Mouse (Mus musculus) C2C12 (cell line): ENCODE measurements around the gene Mfsd4b1. TPM values are rescaled to one million over a fixed set of nuclear protein-coding genes. Genes with fewer than 3 reads are reported as not detected.

ENCODE experiments used
- H3K27me3 ChIP-seq: one replicate; pipeline ENCODE4 v1.6.1; 2011; ENCODE audit not compliant: control insufficient read depth, insufficient read depth, insufficient read length
- H3K36me3 ChIP-seq: one replicate; pipeline ENCODE4 v1.6.1; 2011; ENCODE audit not compliant: control insufficient read depth, insufficient read depth
- H3K4me3 ChIP-seq: one replicate; pipeline ENCODE4 v1.5.1; 2011; ENCODE audit warnings: mild to moderate bottlenecking, control low read depth; ENCODE audit not compliant: poor library complexity, insufficient read depth, severe bottlenecking
- H3K79me2 ChIP-seq: one replicate; pipeline ENCODE4 v1.6.1; 2011; ENCODE audit not compliant: control insufficient read depth, insufficient read depth
- H3K79me3 ChIP-seq: one replicate; pipeline ENCODE4 v1.6.1; 2011; ENCODE audit warnings: low read depth, control low read depth
- H3ac ChIP-seq: one replicate; pipeline ENCODE3; 2011; ENCODE audit warnings: low read depth; ENCODE audit not compliant: control insufficient read depth, insufficient read length
- CEBPB ChIP-seq: IDR thresholded peaks from one replicate; pipeline ENCODE4 v1.6.1; 2011; ENCODE audit warnings: low read depth, mild to moderate bottlenecking, control low read depth, moderate library complexity
- CTCF ChIP-seq: IDR thresholded peaks from one replicate; pipeline ENCODE4 v1.5.1; 2011; ENCODE audit not compliant: control insufficient read depth, insufficient read depth, insufficient read length
- FOSL1 ChIP-seq: IDR thresholded peaks from one replicate; pipeline ENCODE4 v1.8.0; 2011; ENCODE audit warnings: mild to moderate bottlenecking, low read length; ENCODE audit not compliant: poor library complexity, insufficient read depth, severe bottlenecking
- MAX ChIP-seq: IDR thresholded peaks from one replicate; pipeline ENCODE4 v1.6.1; 2011; ENCODE audit warnings: mild to moderate bottlenecking, control low read depth
- MYOD1 ChIP-seq: IDR thresholded peaks from one replicate; pipeline ENCODE4 v1.6.1; 2011; ENCODE audit warnings: low read depth; ENCODE audit not compliant: control insufficient read depth, insufficient read length
- MYOG ChIP-seq: IDR thresholded peaks from one replicate; pipeline ENCODE4 v1.6.1; 2011; ENCODE audit not compliant: control insufficient read depth, insufficient read length; ENCODE audit errors: extremely low read depth
- USF1 ChIP-seq: IDR thresholded peaks from one replicate; pipeline ENCODE4 v1.6.1; 2011; ENCODE audit warnings: low read depth, mild to moderate bottlenecking, control low read depth, moderate library complexity
- polyA plus RNA-seq: library from polyadenylated mRNA; unstranded; fragments of >200 nt; fragmentation: generic; extraction: Trizol; gene quantifications from one replicate; pipeline ENCODE4 v1.2.1, GENCODE M21; 2012; ENCODE audit warnings: missing spikeins

The Mfsd4b1 gene
- polyA plus RNA-seq, 1 experiment, result not detected

GRCm38 (mm10) chr10:39974982-39975381 lies 50.1 kb downstream of the Mfsd4b1 start:
- Histone ChIP-seq H3ac (no peak overlapping the region), H3K79me2 (no peaks in the 10 kb centered on the region), H3K27me3 (no peaks in the 10 kb centered on the region), H3K36me3 (no peaks in the 10 kb centered on the region), H3K4me3 (no peak overlapping the region), H3K79me3 (no peaks in the 10 kb centered on the region)
- no peak for TF ChIP-seq CTCF
- TF ChIP-seq MAX, result no peak
- TF ChIP-seq MYOD1, result no peak

- TF ChIP-seq USF1, result no peak
- TF ChIP-seq CTCF, result no peak
- no peak for TF ChIP-seq MYOD1
- TF ChIP-seq CEBPB, result no peak
- no peak for TF ChIP-seq MYOG
- no peak for TF ChIP-seq MAX
- no peak for TF ChIP-seq FOSL1
- no peak overlapping the region for H3K4me3 ChIP-seq
- no peaks in the 10 kb centered on the region for H3K79me2 ChIP-seq
These were observed 57.6 kb downstream of the Mfsd4b1 start for GRCm38 (mm10) chr10:39967512-39967911.

GRCm38 (mm10) chr10:39961906-39962305 lies 63.2 kb downstream of the Mfsd4b1 start:
- no peak overlapping the region for H3K4me3 ChIP-seq
- no peaks in the 10 kb centered on the region for H3K27me3 ChIP-seq
- H3K79me3 ChIP-seq, result no peaks in the 10 kb centered on the region
- TF ChIP-seq MYOG (no peak), MAX (no peak), USF1 (no peak), CTCF (no peak), FOSL1 (no peak), MYOD1 (no peak), CEBPB (no peak)
- H3ac ChIP-seq, result no peak overlapping the region
- no peaks in the 10 kb centered on the region for H3K36me3 ChIP-seq
- no peaks in the 10 kb centered on the region for H3K79me2 ChIP-seq

More at GRCm38 (mm10) chr10:39967512-39967911, 57.6 kb downstream of the Mfsd4b1 start:
- Histone ChIP-seq H3K27me3 (no peaks in the 10 kb centered on the region), H3ac (no peak overlapping the region), H3K79me3 (no peaks in the 10 kb centered on the region), H3K36me3 (no peaks in the 10 kb centered on the region)

- H3ac ChIP-seq, result no peak overlapping the region
- no peaks in the 10 kb centered on the region for H3K27me3 ChIP-seq
- H3K4me3 ChIP-seq, result no peak overlapping the region
- TF ChIP-seq CTCF (no peak), CEBPB (no peak), USF1 (no peak), MYOG (no peak)
- no peaks in the 10 kb centered on the region for H3K79me3 ChIP-seq
- H3K36me3 ChIP-seq, result no peaks in the 10 kb centered on the region
- H3K79me2 ChIP-seq, result no peaks in the 10 kb centered on the region
These were observed 64.6 kb downstream of the Mfsd4b1 start for GRCm38 (mm10) chr10:39960441-39960822.

GRCm38 (mm10) chr10:39959761-39960440 lies 65.2 kb downstream of the Mfsd4b1 start, which contains the start of gene Mfsd4b3:
TSS of gene Mfsd4b3 (minus strand) at chr10:39960153.
- H3K79me2 ChIP-seq, result no peaks in the 10 kb centered on the region
- no peaks in the 10 kb centered on the region for H3K79me3 ChIP-seq
- no peaks in the 10 kb centered on the region for H3K36me3 ChIP-seq
- peak within 1 kb of the TSS; percentile 26 for H3K4me3 ChIP-seq
- no peak for TF ChIP-seq MAX
- peak; percentile 88 for TF ChIP-seq CEBPB
- TF ChIP-seq FOSL1, result no peak
- peak; percentile 97 for TF ChIP-seq USF1
- peak within 1 kb of the TSS; percentile 33 for H3ac ChIP-seq
- H3K27me3 ChIP-seq, result no peaks in the 10 kb centered on the region

- Histone ChIP-seq H3K4me3 (no peak overlapping the region), H3K36me3 (no peaks in the 10 kb centered on the region), H3K79me2 (no peaks in the 10 kb centered on the region), H3K27me3 (no peaks in the 10 kb centered on the region), H3ac (no peak overlapping the region), H3K79me3 (no peaks in the 10 kb centered on the region)
- TF ChIP-seq MAX (no peak), MYOG (no peak), CEBPB (no peak), MYOD1 (no peak), FOSL1 (no peak), CTCF (no peak), USF1 (no peak)
These were observed 66.8 kb downstream of the Mfsd4b1 start for GRCm38 (mm10) chr10:39958266-39958665.
